Mouse (Mus musculus): ENCODE measurements around the gene Rpl22.

DNA sequence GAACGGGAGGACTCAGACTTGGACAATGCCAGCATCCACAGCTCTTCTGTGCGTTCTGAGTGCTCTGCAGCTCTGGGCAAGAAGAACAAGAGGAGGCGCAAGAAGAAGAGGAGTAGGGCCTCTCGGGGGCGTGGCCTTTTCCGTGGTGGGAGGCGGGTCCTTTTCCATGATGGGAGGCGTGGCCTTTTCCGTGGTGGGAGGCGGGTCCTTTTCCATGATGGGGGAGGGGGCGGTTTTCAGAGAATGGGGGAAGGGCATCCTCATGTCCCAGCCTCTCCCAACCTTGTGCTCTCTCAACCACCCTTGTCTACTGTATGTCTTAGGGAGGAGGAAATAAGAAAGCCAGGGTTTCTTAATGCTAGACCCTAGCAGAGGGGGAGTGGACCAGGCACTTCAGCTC is 34.2 kb downstream of the Rpl22 start:
- TF ChIP-seq CTCF (IDR thresholded peaks at IDR 0.05; ENCODE audit: low read depth) (no peak), EP300 (IDR thresholded peaks at IDR 0.05; ENCODE audit: low read depth) (no peak)
